Mouse (Mus musculus) liver, embryonic 11.5 days (tissue): ENCODE measurements around the gene Cntnap5a. TPM values are rescaled to one million over a fixed set of nuclear protein-coding genes. Genes with fewer than 3 reads are reported as not detected.

Experiments
- ATAC-seq: fragments of 200-750 bp; cut with Nextera tagmentation; replicated peaks from 2 replicates; pipeline ENCODE4 v1.8.0; 2017; ENCODE audit warnings: moderate number of reproducible peaks, mild to moderate bottlenecking, moderate TSS enrichment, moderate library complexity; ENCODE audit not compliant: low FRiP score
- DNase-seq: peaks from one replicate; pipeline ENCODE4 v3.0.0-alpha.2; 2017; ENCODE audit warnings: low spot score
- H3K27ac ChIP-seq: fragments of 300-500 bp; sonication (generic); 2 replicates; pipeline ENCODE4 v1.5.1; 2014; ENCODE audit warnings: mild to moderate bottlenecking, low read depth, low read length, control low read depth
- H3K27me3 ChIP-seq: fragments of 300-500 bp; sonication (generic); replicated peaks from 2 replicates; pipeline ENCODE4 v1.6.1; 2014; ENCODE audit warnings: low read length, mixed read lengths; ENCODE audit not compliant: control insufficient read depth, insufficient read depth
- H3K36me3 ChIP-seq: fragments of 300-500 bp; sonication (generic); 2 replicates; pipeline ENCODE4 v1.6.1; 2014; ENCODE audit warnings: mild to moderate bottlenecking, low read length, moderate library complexity, mixed read lengths; ENCODE audit not compliant: control insufficient read depth, insufficient read depth
- H3K4me1 ChIP-seq: fragments of 300-500 bp; sonication (generic); replicated peaks from 2 replicates; pipeline ENCODE4 v1.6.1; 2014; ENCODE audit warnings: low read length, mixed read lengths; ENCODE audit not compliant: control insufficient read depth, insufficient read depth
- H3K4me2 ChIP-seq: fragments of 300-500 bp; sonication (generic); 2 replicates; pipeline ENCODE4 v1.6.1; 2014; ENCODE audit warnings: mild to moderate bottlenecking, control low read depth, moderate library complexity
- H3K4me3 ChIP-seq: fragments of 300-500 bp; sonication (generic); 2 replicates; pipeline ENCODE4 v1.5.1; 2014; ENCODE audit warnings: low read depth, low read length, control low read depth
- H3K9ac ChIP-seq: fragments of 300-500 bp; sonication (generic); 2 replicates; pipeline ENCODE4 v1.6.1; 2014; ENCODE audit warnings: low read depth, low read length, control low read depth
- H3K9me3 ChIP-seq: fragments of 300-500 bp; sonication (generic); 2 replicates; pipeline ENCODE4 v1.6.1; 2016; ENCODE audit warnings: low read length, inconsistent platforms, mixed read lengths; ENCODE audit not compliant: control insufficient read depth
- WGBS: fragments of 180-500 bp; shearing (Covaris S2); extraction: QIAGEN DNeasy Blood & Tissue Kit; methylation state at CpG from one replicate; pipeline ENCODE4 v1.1.7; 2014; 5-methylcytosine and 5-hydroxymethylcytosine counted together
- polyA plus RNA-seq: library from polyadenylated mRNA; unstranded; fragments of >200 nt; fragmentation: Nextera tagmentation; extraction: Ambion mirVana; gene quantifications from 2 replicates; pipeline ENCODE4 v1.2.1, GENCODE M21; 2014

Cntnap5a gene
- polyA plus RNA-seq, 1 experiment from 2014 or later, result not detected

DNA sequence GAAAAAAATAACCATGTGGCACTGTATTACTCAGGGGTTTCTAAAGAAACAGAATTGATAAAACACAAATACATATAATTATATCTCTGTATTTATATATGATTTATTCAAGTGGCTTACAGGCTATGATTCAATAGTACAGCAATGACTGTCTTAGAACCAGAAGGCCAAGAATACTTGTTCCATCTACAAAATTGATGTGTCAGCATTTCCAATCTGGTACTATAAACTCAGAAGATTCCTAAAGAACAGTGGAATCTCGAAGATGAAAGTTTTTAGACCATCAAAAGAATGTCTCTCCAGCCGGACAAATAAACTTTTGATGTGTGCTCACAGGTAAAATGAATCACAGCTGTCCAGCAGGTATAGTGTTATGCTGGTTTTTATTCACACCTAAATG, 331.2 kb downstream of the Cntnap5a start:
- Histone ChIP-seq H3K4me1 (no peaks in the 10 kb centered on the region), H3K4me2 (no peak overlapping the region), H3K4me3 (no peak overlapping the region), H3K27me3 (no peaks in the 10 kb centered on the region), H3K36me3 (no peaks in the 10 kb centered on the region), H3K9me3 (no peaks in the 10 kb centered on the region), H3K9ac (no peak overlapping the region), H3K27ac (no peak overlapping the region)
- DNase-seq, result no peak
- ATAC-seq, result no peak
- WGBS, result 76% methylated on average over 2 of the region's 2 CpGs

DNA sequence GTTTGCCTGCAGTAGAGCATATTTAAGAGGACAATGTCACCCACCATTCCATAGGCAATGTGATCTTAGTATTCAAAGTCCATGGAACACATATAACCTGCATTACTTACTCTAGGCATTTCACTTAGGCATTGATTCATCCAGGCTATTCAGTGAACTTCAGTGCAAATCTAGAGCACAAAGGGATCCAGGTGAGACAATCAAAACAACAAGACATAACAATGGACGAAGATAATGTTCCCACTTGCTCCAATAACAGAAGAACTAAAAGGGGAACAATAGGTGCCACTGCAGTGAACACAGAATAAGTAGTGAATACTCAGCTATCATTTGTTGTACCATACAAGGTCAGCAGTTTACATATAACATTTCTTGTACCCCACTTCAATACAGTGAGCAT, 345.1 kb downstream of the Cntnap5a start:
- Histone ChIP-seq H3K9me3 (no peaks in the 10 kb centered on the region), H3K36me3 (no peaks in the 10 kb centered on the region), H3K9ac (no peak overlapping the region), H3K27me3 (no peaks in the 10 kb centered on the region), H3K4me2 (no peak overlapping the region), H3K4me3 (no peak overlapping the region), H3K4me1 (no peaks in the 10 kb centered on the region), H3K27ac (no peak overlapping the region)
- ATAC-seq (no peak), DNase-seq (no peak)
- 69% methylated on average over 1 of the region's 1 CpGs for WGBS

DNA sequence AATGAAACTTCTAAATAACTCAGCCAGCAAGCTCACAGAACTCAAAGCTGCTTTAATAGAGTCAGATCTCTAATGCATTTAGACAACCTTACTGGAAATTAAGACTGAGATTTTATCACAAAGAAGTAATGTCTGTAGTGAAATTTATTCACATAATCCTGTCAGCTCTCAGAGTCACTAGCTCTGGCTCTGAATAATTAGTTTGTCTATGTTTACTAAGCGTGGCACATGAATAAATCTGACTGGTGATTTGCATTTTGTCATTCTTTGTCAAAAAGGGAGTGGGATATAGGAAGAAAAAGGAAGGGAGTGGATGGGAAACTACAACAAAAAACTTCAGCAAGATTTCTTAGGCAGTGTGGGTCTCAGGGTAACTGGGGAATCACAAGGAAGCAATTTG, 351.3 kb downstream of the Cntnap5a start:
- Histone ChIP-seq H3K27me3 (no peaks in the 10 kb centered on the region), H3K9me3 (no peaks in the 10 kb centered on the region), H3K9ac (no peak overlapping the region), H3K4me1 (no peaks in the 10 kb centered on the region), H3K4me3 (no peak overlapping the region), H3K36me3 (no peaks in the 10 kb centered on the region), H3K4me2 (no peak overlapping the region), H3K27ac (no peak overlapping the region)
- DNase-seq, result no peak
- WGBS, result 32% methylated on average over 1 of the region's 1 CpGs
- no peak for ATAC-seq

DNA sequence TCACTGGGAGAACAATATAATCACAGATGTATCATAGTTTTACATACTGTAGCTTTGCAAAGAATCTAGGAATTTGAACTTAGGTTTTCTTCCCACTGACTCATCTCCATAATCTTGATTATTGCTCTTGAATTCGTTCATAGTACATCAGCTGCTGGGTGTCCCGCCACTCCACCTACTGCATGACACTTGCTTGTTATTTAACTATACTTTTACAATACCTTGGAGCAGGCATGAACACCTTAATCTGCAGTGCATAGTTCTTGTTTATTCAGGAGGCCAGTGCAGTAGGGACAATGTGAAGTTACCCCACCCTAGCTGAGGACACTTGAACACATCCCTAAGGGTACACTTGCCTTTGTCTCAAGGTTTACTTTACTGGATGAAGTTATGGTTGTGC, 352.3 kb downstream of the Cntnap5a start:
- DNase-seq, result no peak

DNA sequence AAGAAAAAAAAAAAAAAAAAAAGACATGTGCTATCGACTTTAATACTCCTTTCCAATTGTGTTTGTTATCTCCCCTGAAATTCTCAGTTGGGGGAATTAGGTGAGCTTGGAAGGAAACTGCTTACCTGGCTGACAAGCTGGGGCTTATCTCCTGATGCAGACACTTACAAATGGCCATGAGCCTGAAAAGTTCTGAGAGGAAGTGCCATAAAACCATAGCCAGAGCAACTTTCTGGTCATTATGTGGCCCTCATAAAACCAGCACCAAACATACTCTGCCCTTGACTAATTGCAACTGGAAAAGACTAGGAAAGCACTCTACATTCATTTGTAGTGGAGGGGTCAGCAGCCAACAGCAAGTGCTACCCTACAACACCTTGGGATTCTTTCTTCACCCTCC, 359.5 kb downstream of the Cntnap5a start:
- Histone ChIP-seq H3K9ac (no peak overlapping the region), H3K36me3 (no peaks in the 10 kb centered on the region), H3K4me3 (no peak overlapping the region), H3K9me3 (no peaks in the 10 kb centered on the region), H3K27ac (no peak overlapping the region), H3K27me3 (no peaks in the 10 kb centered on the region), H3K4me1 (no peaks in the 10 kb centered on the region), H3K4me2 (no peak overlapping the region)
- DNase-seq, result no peak
- 39% methylated on average over 1 of the region's 1 CpGs for WGBS
- ATAC-seq, result no peak

More for the DNA sequence above, 352.3 kb downstream of the Cntnap5a start:
- no peak overlapping the region for H3K4me2 ChIP-seq
- no peak overlapping the region for H3K27ac ChIP-seq
- H3K9me3 ChIP-seq, result no peaks in the 10 kb centered on the region
- WGBS, result 75% methylated on average over 2 of the region's 2 CpGs
- H3K4me1 ChIP-seq, result no peaks in the 10 kb centered on the region
- no peaks in the 10 kb centered on the region for H3K27me3 ChIP-seq
- no peak overlapping the region for H3K4me3 ChIP-seq
- no peak overlapping the region for H3K9ac ChIP-seq
- H3K36me3 ChIP-seq, result no peaks in the 10 kb centered on the region
- no peak for ATAC-seq

DNA sequence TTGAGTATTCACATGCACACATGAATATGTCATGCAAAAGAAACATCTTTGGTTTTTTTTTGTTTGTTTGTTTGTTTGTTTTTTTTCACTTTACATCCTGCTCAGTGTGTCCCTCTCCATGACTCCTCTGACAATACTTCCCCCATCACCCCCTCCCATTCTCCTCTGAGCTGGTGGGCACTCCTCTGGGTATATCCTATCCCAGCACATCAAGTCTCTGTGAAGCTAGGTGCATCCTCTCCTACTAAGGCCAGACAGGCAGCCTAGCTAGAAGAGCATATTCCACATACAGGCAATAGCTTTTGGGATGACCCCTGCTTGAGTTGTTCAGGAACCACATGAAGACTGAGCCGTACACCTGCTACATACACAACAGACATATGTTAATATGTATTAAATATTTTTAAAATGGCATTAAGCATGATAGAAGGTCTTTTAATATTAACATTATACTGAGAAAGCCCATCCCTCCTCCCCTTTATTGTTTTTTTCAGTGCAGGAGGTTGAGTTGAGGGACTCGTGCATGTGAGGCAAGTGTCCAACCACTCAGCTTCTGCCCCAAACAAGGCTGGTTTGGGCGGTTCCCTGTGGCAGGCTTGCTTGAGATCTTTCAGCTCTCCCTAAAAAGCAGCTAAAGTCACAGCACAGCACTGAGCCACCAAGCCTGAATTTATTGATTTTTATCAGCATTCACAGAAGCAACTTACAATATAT, 422.6 kb downstream of the Cntnap5a start:
- H3K36me3 ChIP-seq, result no peaks in the 10 kb centered on the region
- ATAC-seq (no peak), DNase-seq (no peak)
- no peak overlapping the region for H3K4me3 ChIP-seq
- no peaks in the 10 kb centered on the region for H3K9me3 ChIP-seq
- H3K4me2 ChIP-seq, result no peak overlapping the region
- no peak overlapping the region for H3K27ac ChIP-seq
- H3K4me1 ChIP-seq, result no peaks in the 10 kb centered on the region
- H3K9ac ChIP-seq, result no peak overlapping the region
- no peaks in the 10 kb centered on the region for H3K27me3 ChIP-seq
- WGBS, result 75% methylated on average over 3 of the region's 3 CpGs

DNA sequence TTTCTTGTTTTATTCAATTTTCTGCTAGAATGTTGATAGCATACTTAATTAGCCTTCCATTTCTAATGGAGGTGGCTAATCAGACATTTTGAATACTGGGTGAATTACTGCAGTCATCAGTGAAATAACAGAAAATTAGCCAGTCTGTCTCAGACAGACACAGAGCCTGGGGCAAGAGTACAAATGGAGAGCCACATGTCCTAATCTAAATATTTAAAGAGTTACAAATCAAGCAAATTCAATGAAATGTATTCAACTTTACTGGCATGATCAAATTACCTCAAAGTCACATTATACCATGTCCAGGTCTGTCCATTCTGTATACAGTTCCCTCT, 423.1 kb downstream of the Cntnap5a start:
- no peak for ATAC-seq
- no peak overlapping the region for H3K4me3 ChIP-seq
- no peak for DNase-seq

DNA sequence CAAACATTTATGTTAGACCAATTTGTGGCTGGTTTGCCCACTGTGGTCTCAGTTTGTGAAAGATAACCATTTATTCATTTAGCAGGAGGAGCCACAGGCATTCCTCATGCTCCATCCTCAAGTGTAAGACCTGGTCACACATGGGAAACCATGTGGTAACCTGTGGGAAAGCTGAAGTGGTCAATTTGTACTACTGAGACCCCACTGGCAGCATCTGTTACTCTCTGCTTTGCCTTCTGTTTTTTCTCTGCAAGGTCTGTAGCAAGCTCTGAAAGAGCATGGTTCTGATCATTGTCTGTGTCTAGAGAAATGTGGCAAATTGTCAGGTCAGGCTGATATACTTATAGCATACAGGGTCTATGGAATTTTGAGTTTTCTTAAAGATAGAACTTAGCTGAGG, 423.8 kb downstream of the Cntnap5a start:
- H3K9ac ChIP-seq, result no peak overlapping the region
- H3K27ac ChIP-seq, result no peak overlapping the region
- no peak for DNase-seq
- no peaks in the 10 kb centered on the region for H3K9me3 ChIP-seq
- no peak overlapping the region for H3K4me3 ChIP-seq
- no peak overlapping the region for H3K4me2 ChIP-seq
- no peaks in the 10 kb centered on the region for H3K4me1 ChIP-seq
- H3K27me3 ChIP-seq, result no peaks in the 10 kb centered on the region
- H3K36me3 ChIP-seq, result no peaks in the 10 kb centered on the region
- ATAC-seq, result no peak

More for the DNA sequence above, 423.1 kb downstream of the Cntnap5a start:
- H3K4me1 ChIP-seq, result no peaks in the 10 kb centered on the region
- no peak overlapping the region for H3K27ac ChIP-seq
- H3K27me3 ChIP-seq, result no peaks in the 10 kb centered on the region
- no peaks in the 10 kb centered on the region for H3K36me3 ChIP-seq
- H3K9me3 ChIP-seq, result no peaks in the 10 kb centered on the region
- H3K9ac ChIP-seq, result no peak overlapping the region
- no peak overlapping the region for H3K4me2 ChIP-seq

DNA sequence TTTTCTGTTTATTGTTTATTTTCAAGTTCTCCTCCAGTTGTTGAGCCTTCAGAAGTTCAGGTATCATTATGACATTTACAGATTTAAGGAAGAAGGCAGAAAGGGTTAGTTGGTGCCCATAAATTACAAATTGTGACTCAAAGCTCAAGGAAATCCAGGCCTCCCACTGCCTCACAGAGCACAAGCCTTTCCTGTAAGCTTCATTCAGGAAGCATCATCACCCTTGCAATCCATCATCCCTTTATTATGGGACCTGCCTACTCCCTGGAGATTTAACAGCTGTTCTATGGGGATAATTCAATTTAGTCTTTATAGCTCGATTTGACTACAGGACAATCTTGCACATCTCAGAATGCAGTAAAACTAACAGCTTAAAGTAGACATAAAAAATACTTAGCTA, 441.2 kb downstream of the Cntnap5a start:
- no peaks in the 10 kb centered on the region for H3K4me1 ChIP-seq
- 47% methylated on average over 1 of the region's 1 CpGs for WGBS
- ATAC-seq, result no peak

More for the DNA sequence above, 441.2 kb downstream of the Cntnap5a start:
- no peak overlapping the region for H3K4me2 ChIP-seq
- H3K4me3 ChIP-seq, result no peak overlapping the region
- no peaks in the 10 kb centered on the region for H3K27me3 ChIP-seq
- H3K9ac ChIP-seq, result no peak overlapping the region
- no peaks in the 10 kb centered on the region for H3K9me3 ChIP-seq
- H3K27ac ChIP-seq, result no peak overlapping the region
- DNase-seq, result no peak
- no peaks in the 10 kb centered on the region for H3K36me3 ChIP-seq
